Mouse (Mus musculus) central nervous system, embryonic 18 days (tissue): ENCODE measurements around the gene Olfr1214. TPM values are rescaled to one million over a fixed set of nuclear protein-coding genes. Genes with fewer than 3 reads are reported as not detected.

Experiments
- polyA plus RNA-seq: library from polyadenylated mRNA; depleted of rRNA; stranded (reverse); fragments of >200 nt; gene quantifications from 2 replicates; pipeline ENCODE4 v1.2.3, GENCODE M21; 2012; rRNA removed

Gene Olfr1214
- polyA plus RNA-seq: not detected in 2 replicates

GRCm38 (mm10) chr2:88992553-88992952 lies at the start of gene Olfr1214:
Gene Olfr1214 (minus strand): TSS chr2:88992653.

GRCm38 (mm10) chr2:89031965-89032364 lies 39.5 kb upstream of the Olfr1214 start, which contains the start of gene Olfr1217:
Gene Olfr1217 (minus strand): TSS chr2:89032065.

GRCm38 (mm10) chr2:89018240-89018639 lies 25.8 kb upstream of the Olfr1214 start, which contains the start of gene Olfr1216:
Gene Olfr1216 (minus strand): TSS chr2:89018340.

GRCm38 (mm10) chr2:89006873-89007272 lies 14.4 kb upstream of the Olfr1214 start, which contains the start of gene Olfr1215:
Gene Olfr1215 (minus strand): TSS chr2:89006973.

DNA sequence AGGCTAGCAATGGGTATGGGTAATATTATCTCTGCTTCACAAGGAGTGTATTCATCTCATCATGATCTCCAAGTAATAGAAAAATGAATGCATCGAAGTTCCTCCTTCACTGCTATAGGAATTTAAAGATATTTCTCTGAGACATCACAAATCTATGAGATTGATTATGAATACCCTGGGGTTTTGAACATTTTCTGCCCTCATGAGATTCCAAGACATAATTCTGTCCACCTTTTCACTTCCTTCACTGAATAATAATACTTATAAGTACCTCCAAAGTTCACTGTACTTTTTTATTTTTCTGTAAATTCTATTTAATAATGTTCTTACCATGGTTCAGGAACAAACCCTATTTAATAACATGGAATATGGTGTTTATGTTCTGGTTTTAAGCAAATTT lies 12.3 kb downstream of the Olfr1214 start, which contains the start of gene Gm13762:
Gene Gm13762 (minus strand): TSS at position 101 of the 400 bp plus-strand sequence.

DNA sequence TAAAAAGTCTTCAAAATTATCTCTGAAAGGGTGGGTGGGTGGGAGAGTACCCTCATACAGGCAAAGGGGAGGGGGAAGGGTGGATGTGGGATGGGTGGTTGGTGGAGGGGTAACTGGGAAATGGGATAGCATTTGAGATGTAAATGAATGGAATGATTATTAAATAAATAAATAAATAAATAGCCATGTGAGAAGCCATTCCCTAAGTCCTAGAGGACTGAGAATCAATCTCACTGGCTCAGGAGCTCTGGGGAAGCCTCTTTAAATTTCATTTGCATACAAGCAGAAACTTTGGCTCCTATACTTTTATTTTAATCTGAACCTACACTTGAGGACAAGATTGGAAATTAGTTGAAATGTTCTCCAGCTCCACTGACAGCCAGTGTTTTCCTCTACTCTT lies 38.8 kb downstream of the Olfr1214 start, which contains the start of gene Olfr1212:
Gene Olfr1212 (plus strand): TSS at position 301 of the 400 bp plus-strand sequence.

DNA sequence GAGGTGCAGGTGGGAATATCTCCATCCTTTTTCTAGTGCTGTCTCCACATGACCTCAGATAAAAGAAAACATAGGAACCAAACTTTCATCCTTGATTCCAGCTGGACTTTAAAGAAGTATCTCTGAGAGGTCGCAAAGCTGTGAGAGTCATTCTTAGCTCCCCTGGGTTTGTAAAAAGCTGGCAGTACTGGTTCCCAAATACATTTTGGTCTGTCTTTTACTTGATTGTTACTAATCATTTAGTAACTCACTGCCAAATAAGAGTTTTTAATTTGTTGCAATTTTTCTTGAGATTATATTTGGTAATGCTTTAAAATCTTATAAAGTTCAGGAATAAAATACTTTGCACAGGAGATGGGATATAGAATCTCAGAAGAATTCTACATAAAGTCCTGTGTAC lies 54.4 kb downstream of the Olfr1214 start, which contains the start of gene Olfr1211:
Gene Olfr1211 (minus strand): TSS at position 101 of the 400 bp plus-strand sequence.

Other genes with a start within 250 kb of the Olfr1214 start
- gene Olfr1198, start 241.3 kb downstream of the Olfr1214 start, polyA plus RNA-seq: not detected in 2 replicates
- not detected in 2 replicates for gene Olfr1199, start 232.2 kb downstream of the Olfr1214 start, polyA plus RNA-seq
- not detected in 2 replicates for gene Olfr1200, start 222.2 kb downstream of the Olfr1214 start, polyA plus RNA-seq
- gene Olfr1201, start 199.6 kb downstream of the Olfr1214 start, polyA plus RNA-seq: not detected in 2 replicates
- gene Olfr1202, start 178.2 kb downstream of the Olfr1214 start, polyA plus RNA-seq: not detected in 2 replicates
- not detected in 2 replicates for gene Olfr1205, start 162.9 kb downstream of the Olfr1214 start, polyA plus RNA-seq
- gene Olfr1204, start 143.4 kb downstream of the Olfr1214 start, polyA plus RNA-seq: not detected in 2 replicates
- not detected in 2 replicates for gene Olfr1206, start 129.4 kb downstream of the Olfr1214 start, polyA plus RNA-seq
- gene Olfr1208, start 90.3 kb downstream of the Olfr1214 start, polyA plus RNA-seq: not detected in 2 replicates
- not detected in 2 replicates for gene Olfr1209, start 77.5 kb downstream of the Olfr1214 start, polyA plus RNA-seq
- not detected in 2 replicates for gene Olfr1211, start 54.5 kb downstream of the Olfr1214 start, polyA plus RNA-seq
- gene Olfr1212, start 38.7 kb downstream of the Olfr1214 start, polyA plus RNA-seq: not detected in 2 replicates
- not detected in 2 replicates for gene Gm13762, start 12.4 kb downstream of the Olfr1214 start, polyA plus RNA-seq
- gene Olfr1215, start 14.3 kb upstream of the Olfr1214 start, polyA plus RNA-seq: not detected in 2 replicates
- gene Olfr1216, start 25.7 kb upstream of the Olfr1214 start, polyA plus RNA-seq: not detected in 2 replicates
- gene Olfr1217, start 39.4 kb upstream of the Olfr1214 start, polyA plus RNA-seq: not detected in 2 replicates
- not detected in 2 replicates for gene Olfr1218, start 68.5 kb upstream of the Olfr1214 start, polyA plus RNA-seq
- gene Olfr1219, start 90.9 kb upstream of the Olfr1214 start, polyA plus RNA-seq: not detected in 2 replicates
- not detected in 2 replicates for gene Olfr1220, start 114.2 kb upstream of the Olfr1214 start, polyA plus RNA-seq
- gene Olfr1221, start 124.6 kb upstream of the Olfr1214 start, polyA plus RNA-seq: not detected in 2 replicates
- not detected in 2 replicates for gene Olfr1222, start 140.4 kb upstream of the Olfr1214 start, polyA plus RNA-seq
- not detected in 2 replicates for gene Olfr1223, start 158.9 kb upstream of the Olfr1214 start, polyA plus RNA-seq
- gene Olfr1224-ps1, start 171.4 kb upstream of the Olfr1214 start, polyA plus RNA-seq: not detected in 2 replicates
- gene Olfr1225, start 182.0 kb upstream of the Olfr1214 start, polyA plus RNA-seq: not detected in 2 replicates
- gene Olfr1226, start 207.4 kb upstream of the Olfr1214 start, polyA plus RNA-seq: not detected in 2 replicates